Mouse (Mus musculus): ENCODE measurements around the gene Gins2.

DNA sequence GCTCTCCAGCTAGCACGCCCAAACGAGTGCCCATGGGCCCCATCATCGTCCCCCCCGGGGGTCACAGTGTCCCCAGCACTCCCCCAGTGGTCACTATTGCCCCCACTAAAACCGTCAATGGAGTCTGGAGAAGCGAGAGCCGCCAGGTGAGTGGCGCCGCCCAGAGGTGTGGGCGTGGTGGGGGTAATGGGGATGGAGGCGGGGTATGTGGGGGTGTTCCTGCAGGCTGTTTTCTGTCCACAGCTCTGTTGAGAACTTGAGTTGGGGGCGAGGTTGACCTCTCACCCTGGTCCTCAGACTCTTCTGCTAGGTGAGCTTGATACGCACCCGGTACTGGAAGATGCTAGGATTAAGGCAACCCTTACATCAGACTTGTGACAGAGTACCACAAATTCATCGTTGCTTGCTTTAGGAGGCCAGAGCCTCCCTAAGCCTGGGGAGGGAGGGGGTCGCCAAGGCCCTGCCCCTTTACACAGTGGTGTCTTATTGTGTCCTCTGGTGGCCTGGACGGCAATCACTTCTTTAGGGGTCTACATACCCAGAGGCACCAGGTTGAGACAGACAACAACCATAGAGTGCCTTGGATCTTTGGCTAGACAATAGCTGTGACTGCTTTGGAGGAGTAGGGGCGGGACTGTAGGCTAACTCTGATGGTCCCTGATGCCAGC lies 26.3 kb downstream of the Gins2 start:
- TF ChIP-seq CTCF (IDR thresholded peaks at IDR 0.05; ENCODE audit: low read depth) (no peak), EP300 (IDR thresholded peaks at IDR 0.05; ENCODE audit: low read depth) (no peak)
